In the genomic region with DNA sequence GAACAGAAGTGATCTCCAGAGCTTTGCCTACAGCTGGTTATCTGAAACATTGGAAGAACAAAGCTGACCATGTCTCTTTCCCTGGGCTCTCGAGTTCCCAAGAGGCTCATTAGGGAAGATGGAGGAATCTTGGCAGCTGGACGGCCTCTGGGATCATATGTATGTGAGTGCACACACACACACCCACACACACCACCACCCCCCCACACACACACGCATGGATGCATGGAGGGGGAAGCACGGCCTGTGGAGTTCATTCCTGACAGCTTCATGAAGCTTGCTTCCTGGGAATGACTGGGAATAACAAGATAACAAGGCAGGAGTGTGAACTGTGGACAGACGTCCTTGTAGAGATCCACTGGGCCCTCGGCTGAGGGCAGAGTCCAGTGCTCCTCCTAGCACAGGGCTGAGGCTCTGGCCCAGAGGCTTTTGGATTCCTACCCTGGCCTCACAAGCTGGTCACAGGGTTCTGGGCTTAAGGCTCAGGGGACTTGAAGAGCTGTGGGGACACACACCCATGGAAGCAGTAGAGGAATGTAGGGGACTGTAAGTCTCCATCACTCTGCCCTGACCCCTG, we compare ENCODE assay signal across 16 mouse cellular contexts. TPM values are rescaled to one million over a fixed set of nuclear protein-coding genes. Genes with fewer than 3 reads are reported as not detected.
DNase-seq lines count a peak whose midpoint lies in the region; ATAC-seq and TF ChIP-seq lines count a peak whose summit lies in the region.
"Had no signal": no experiment of that assay in that cellular context is flagged by ENCODE, and none has a peak within 500 bp of the region (broad histone marks: within the 10 kb centered on the region; RNA-seq: fewer than 3 reads in every experiment).

No protein-coding gene starts in this region.

- DNase-seq in heart, adult 18-20 months, result no peak
- peak; percentile 50 for DNase-seq in kidney, postnatal 0 days (ENCODE audit: low spot score)
- DNase-seq in kidney, postnatal 10 days, result no peak
- DNase-seq in stomach, postnatal 0 days (ENCODE audit: low spot score), result no peak
- DNase-seq: cerebellum, adult 11 months; cerebellum, postnatal 25 days; thymus, adult 18-20 months had no signal

- H3K9ac ChIP-seq in heart, embryonic 12.5 days, result no peak overlapping the region
- no peak overlapping the region for H3K9ac ChIP-seq in kidney, postnatal 0 days (ENCODE audit: low read depth, low read length)
- no peak overlapping the region for H3K9ac ChIP-seq in stomach, embryonic 16.5 days (ENCODE audit: low read length)
- no peak overlapping the region for H3K9ac ChIP-seq in stomach, postnatal 0 days (ENCODE audit: low read length)
- H3K9ac ChIP-seq in forebrain, embryonic 16.5 days (replicated peaks; ENCODE audit: low read depth, low read length), result no peak overlapping the region
- H3K9ac ChIP-seq: limb, embryonic 15.5 days; neural tube, embryonic 13.5 days had no signal

- no peaks in the 10 kb centered on the region for H3K27me3 ChIP-seq in heart, embryonic 12.5 days (replicated peaks)
- no peaks in the 10 kb centered on the region for H3K27me3 ChIP-seq in kidney, postnatal 0 days (ENCODE audit: insufficient read depth, low read length)
- H3K27me3 ChIP-seq in stomach, embryonic 16.5 days (ENCODE audit: control insufficient read depth, insufficient read depth, low read length), result no peaks in the 10 kb centered on the region
- H3K27me3 ChIP-seq in stomach, postnatal 0 days (ENCODE audit: control insufficient read depth, insufficient read depth, low read length), result no peaks in the 10 kb centered on the region
- no peaks in the 10 kb centered on the region for H3K27me3 ChIP-seq in forebrain, embryonic 16.5 days (replicated peaks; ENCODE audit: control insufficient read depth, insufficient read depth, low read length)
- H3K27me3 ChIP-seq: limb, embryonic 15.5 days; neural tube, embryonic 13.5 days had no signal

- H3K27ac ChIP-seq in heart, embryonic 12.5 days (ENCODE audit: poor library complexity, severe bottlenecking), result peak overlapping the region; percentile 66
- peak overlapping the region; percentile 61 for H3K27ac ChIP-seq in kidney, postnatal 0 days
- H3K27ac ChIP-seq in stomach, embryonic 16.5 days (ENCODE audit: low read length), result peak overlapping the region; percentile 39; the same call in 1 of the 2 replicates
- H3K27ac ChIP-seq in stomach, postnatal 0 days (replicated peaks), result no peak overlapping the region
- H3K27ac ChIP-seq in forebrain, embryonic 16.5 days (ENCODE audit: low read length), result no peak overlapping the region
- H3K27ac ChIP-seq: limb, embryonic 15.5 days; neural tube, embryonic 13.5 days had no signal

- ATAC-seq in heart, embryonic 12.5 days (ENCODE audit: insufficient number of reproducible peaks, low FRiP score), result no peak
- peak; percentile 27; the same call in 1 of the 2 replicates for ATAC-seq in kidney, postnatal 0 days (replicated peaks; ENCODE audit: low FRiP score, low read depth)
- no peak for ATAC-seq in stomach, embryonic 16.5 days (ENCODE audit: insufficient read depth, low FRiP score)
- ATAC-seq in stomach, postnatal 0 days (ENCODE audit: low FRiP score, low TSS enrichment), result no peak
- no peak for ATAC-seq in erythroid progenitor cell, adult 5-6 weeks (replicated peaks; ENCODE audit: low FRiP score, poor library complexity, severe bottlenecking)
- ATAC-seq in forebrain, embryonic 16.5 days, result no peak
- ATAC-seq: inflammation-experienced regulatory T-cells, adult 6 months had no signal

- no peak for TF ChIP-seq CTCF in kidney, postnatal 0 days (IDR thresholded peaks at IDR 0.05; ENCODE audit: low read depth)
- no peak for TF ChIP-seq CTCF in stomach, postnatal 0 days (IDR thresholded peaks at IDR 0.05; ENCODE audit: low read depth)

- H3K36me3 ChIP-seq in heart, embryonic 12.5 days, result no peaks in the 10 kb centered on the region
- H3K36me3 ChIP-seq in kidney, postnatal 0 days (ENCODE audit: insufficient read depth, low read length), result no peaks in the 10 kb centered on the region
- H3K36me3 ChIP-seq in stomach, embryonic 16.5 days (ENCODE audit: control insufficient read depth, insufficient read depth, low read length), result no peaks in the 10 kb centered on the region
- no peaks in the 10 kb centered on the region for H3K36me3 ChIP-seq in stomach, postnatal 0 days (ENCODE audit: control insufficient read depth, insufficient read depth, low read length)
- H3K36me3 ChIP-seq in forebrain, embryonic 16.5 days (ENCODE audit: control insufficient read depth, insufficient read depth), result no peaks in the 10 kb centered on the region
- H3K36me3 ChIP-seq: limb, embryonic 15.5 days; neural tube, embryonic 13.5 days had no signal

- TF ChIP-seq EP300 in stomach, postnatal 0 days (optimal IDR thresholded peaks at IDR 0.05), result no peak

- WGBS in heart, embryonic 12.5 days, result 26% methylated on average over 6 of the region's 6 CpGs
- WGBS in kidney, postnatal 0 days, result 38% methylated on average over 6 of the region's 6 CpGs
- WGBS in stomach, embryonic 16.5 days, result 64% methylated on average over 6 of the region's 6 CpGs
- WGBS in stomach, postnatal 0 days, result 65% methylated on average over 6 of the region's 6 CpGs
- 79% methylated on average over 6 of the region's 6 CpGs for WGBS in forebrain, embryonic 16.5 days

- no peak overlapping the region for H3K4me3 ChIP-seq in heart, embryonic 12.5 days
- H3K4me3 ChIP-seq in kidney, postnatal 0 days (replicated peaks; ENCODE audit: low read depth, low read length), result no peak overlapping the region
- H3K4me3 ChIP-seq in stomach, embryonic 16.5 days (replicated peaks; ENCODE audit: low read length), result no peak overlapping the region
- no peak overlapping the region for H3K4me3 ChIP-seq in stomach, postnatal 0 days (ENCODE audit: low read depth, low read length)
- H3K4me3 ChIP-seq in forebrain, embryonic 16.5 days (replicated peaks; ENCODE audit: low read length), result no peak overlapping the region
- H3K4me3 ChIP-seq: erythroblast, embryonic 14.5 days; limb, embryonic 15.5 days; neural tube, embryonic 13.5 days had no signal

- peaks cover 84% of the 10 kb centered on the region for H3K4me1 ChIP-seq in heart, embryonic 12.5 days (replicated peaks)
- H3K4me1 ChIP-seq in kidney, postnatal 0 days (replicated peaks; ENCODE audit: insufficient read depth, low read length), result peaks cover 22% of the 10 kb centered on the region
- peaks cover 18% of the 10 kb centered on the region for H3K4me1 ChIP-seq in stomach, embryonic 16.5 days (ENCODE audit: control insufficient read depth, insufficient read depth, low read length)
- no peaks in the 10 kb centered on the region; the same call in 1 of the 2 replicates for H3K4me1 ChIP-seq in stomach, postnatal 0 days (replicated peaks; ENCODE audit: control insufficient read depth, insufficient read depth)
- H3K4me1 ChIP-seq in forebrain, embryonic 16.5 days (replicated peaks; ENCODE audit: control insufficient read depth, insufficient read depth, low read length), result no peaks in the 10 kb centered on the region

- no peak overlapping the region for H3K4me2 ChIP-seq in heart, embryonic 12.5 days
- H3K4me2 ChIP-seq in kidney, postnatal 0 days (ENCODE audit: low read length), result no peak overlapping the region
- H3K4me2 ChIP-seq in stomach, embryonic 16.5 days (ENCODE audit: low read depth, low read length), result no peak overlapping the region
- no peak overlapping the region for H3K4me2 ChIP-seq in stomach, postnatal 0 days (replicated peaks; ENCODE audit: low read depth)
- H3K4me2 ChIP-seq in forebrain, embryonic 16.5 days (ENCODE audit: low read length), result no peak overlapping the region
- H3K4me2 ChIP-seq: limb, embryonic 15.5 days; neural tube, embryonic 13.5 days had no signal

- no peaks in the 10 kb centered on the region for H3K9me3 ChIP-seq in heart, embryonic 12.5 days (replicated peaks)
- no peaks in the 10 kb centered on the region for H3K9me3 ChIP-seq in kidney, postnatal 0 days (replicated peaks; ENCODE audit: low read length)
- H3K9me3 ChIP-seq in stomach, embryonic 16.5 days (replicated peaks; ENCODE audit: control insufficient read depth, low read length), result no peaks in the 10 kb centered on the region
- H3K9me3 ChIP-seq in stomach, postnatal 0 days (ENCODE audit: control insufficient read depth, low read length), result no peaks in the 10 kb centered on the region
- H3K9me3 ChIP-seq in forebrain, embryonic 16.5 days (ENCODE audit: control insufficient read depth, low read length), result no peaks in the 10 kb centered on the region
- H3K9me3 ChIP-seq: limb, embryonic 15.5 days; neural tube, embryonic 13.5 days had no signal

RNA-seq across cellular contexts. Expression of a gene that starts 41.8 kb away (rescaled TPM):
- polyA plus RNA-seq in heart, embryonic 12.5 days (2016; fragmentation: Nextera tagmentation; extraction: Ambion mirVana), result 131 and 135 TPM in 2 replicates
- 10 to 100 TPM; 42.2 to 42.9 TPM for total RNA-seq in heart, adult 18-20 months (2021)
- polyA plus RNA-seq in kidney, postnatal 0 days (2015; fragmentation: Nextera tagmentation; extraction: Ambion mirVana), result 96.9 and 104 TPM in 2 replicates
- polyA plus RNA-seq in stomach, embryonic 16.5 days (2015; fragmentation: Nextera tagmentation; extraction: Ambion mirVana), result 125 and 137 TPM in 2 replicates
- 50.7 and 54.0 TPM in 2 replicates for polyA plus RNA-seq in stomach, postnatal 0 days (2015; fragmentation: Nextera tagmentation; extraction: Ambion mirVana)
- total RNA-seq in erythroid progenitor cell, adult 5-6 weeks (2015; ENCODE audit: low replicate concordance), result 5.9 and 16.2 TPM in 2 replicates
- total RNA-seq in erythroid progenitor cell, adult 5-6 weeks (2017; ENCODE audit: low replicate concordance), result 9.7 and 10.7 TPM in 2 replicates
- polyA plus RNA-seq in forebrain, embryonic 16.5 days (2015; fragmentation: Nextera tagmentation; extraction: Ambion mirVana), result 47.3 and 50.5 TPM in 2 replicates

RNA-seq across cellular contexts. Expression of a gene that starts 50.9 kb away (rescaled TPM):
- 271 and 284 TPM in 2 replicates for polyA plus RNA-seq in heart, embryonic 12.5 days (2016; fragmentation: Nextera tagmentation; extraction: Ambion mirVana)
- 1 to 10 TPM; 7.9 to 8.5 TPM for total RNA-seq in heart, adult 18-20 months (2021)
- 178 and 197 TPM in 2 replicates for polyA plus RNA-seq in kidney, postnatal 0 days (2015; fragmentation: Nextera tagmentation; extraction: Ambion mirVana)
- 78.9 and 82.2 TPM in 2 replicates for polyA plus RNA-seq in stomach, embryonic 16.5 days (2015; fragmentation: Nextera tagmentation; extraction: Ambion mirVana)
- polyA plus RNA-seq in stomach, postnatal 0 days (2015; fragmentation: Nextera tagmentation; extraction: Ambion mirVana), result 26.3 and 26.6 TPM in 2 replicates
- not detected in 2 replicates for total RNA-seq in erythroid progenitor cell, adult 5-6 weeks (2015; ENCODE audit: low replicate concordance)
- 0.26 TPM in 1 of 2 replicates, not detected in the other for total RNA-seq in erythroid progenitor cell, adult 5-6 weeks (2017; ENCODE audit: low replicate concordance)
- 21.7 and 26.2 TPM in 2 replicates for polyA plus RNA-seq in forebrain, embryonic 16.5 days (2015; fragmentation: Nextera tagmentation; extraction: Ambion mirVana)
- total RNA-seq: monocyte, adult 5-6 weeks had no signal

Comparison
In these comparisons a context has a peak if more than half of its experiments do, and no peak if none do; other contexts are left out.
1. H3K27ac ChIP-seq: peak in heart, embryonic 12.5 days (single experiment), kidney, postnatal 0 days (single experiment) and stomach, embryonic 16.5 days (single experiment); none in stomach, postnatal 0 days (single experiment) and forebrain, embryonic 16.5 days (single experiment).